Mouse (Mus musculus) forebrain, embryonic 12.5 days (tissue): ENCODE data around the gene Tpst2. TPM values are rescaled to one million over a fixed set of nuclear protein-coding genes. Genes with fewer than 3 reads are reported as not detected.

Experiments used
- ATAC-seq: fragments of 200-750 bp; cut with Nextera tagmentation; 2 replicates; pipeline ENCODE4 v1.8.0; 2017; ENCODE audit warnings: moderate TSS enrichment; ENCODE audit not compliant: low FRiP score
- H3K27ac ChIP-seq: fragments of 300-500 bp; sonication (generic); 2 replicates; pipeline ENCODE4 v1.5.1; 2016; ENCODE audit warnings: mild to moderate bottlenecking
- H3K27me3 ChIP-seq: fragments of 300-500 bp; sonication (generic); 2 replicates; pipeline ENCODE4 v1.6.1; 2016; ENCODE audit warnings: mild to moderate bottlenecking
- H3K36me3 ChIP-seq: fragments of 300-500 bp; sonication (generic); replicated peaks from 2 replicates; pipeline ENCODE4 v1.6.1; 2016; ENCODE audit warnings: mild to moderate bottlenecking
- H3K4me1 ChIP-seq: fragments of 300-500 bp; sonication (generic); 2 replicates; pipeline ENCODE4 v1.6.1; 2016
- H3K4me2 ChIP-seq: fragments of 300-500 bp; sonication (generic); 2 replicates; pipeline ENCODE4 v1.6.1; 2016; ENCODE audit warnings: mild to moderate bottlenecking, moderate library complexity
- H3K4me3 ChIP-seq: fragments of 300-500 bp; sonication (generic); replicated peaks from 2 replicates; pipeline ENCODE4 v1.5.1; 2016; ENCODE audit warnings: mild to moderate bottlenecking
- H3K9ac ChIP-seq: fragments of 300-500 bp; sonication (generic); 2 replicates; pipeline ENCODE4 v1.6.1; 2016; ENCODE audit warnings: mild to moderate bottlenecking
- H3K9me3 ChIP-seq: fragments of 300-500 bp; sonication (generic); 2 replicates; pipeline ENCODE4 v1.6.1; 2016
- WGBS: fragments of 180-500 bp; shearing (Covaris S2); methylation state at CpG from one replicate; pipeline ENCODE4 v1.1.7; 2016; 5-methylcytosine and 5-hydroxymethylcytosine counted together
- polyA plus RNA-seq: library from polyadenylated mRNA; unstranded; fragments of >200 nt; fragmentation: Nextera tagmentation; extraction: Ambion mirVana; gene quantifications from 2 replicates; pipeline ENCODE4 v1.2.1, GENCODE M21; 2016

Gene Tpst2
- polyA plus RNA-seq, 1 experiment from 2014 or later, result 27.1 TPM

DNA sequence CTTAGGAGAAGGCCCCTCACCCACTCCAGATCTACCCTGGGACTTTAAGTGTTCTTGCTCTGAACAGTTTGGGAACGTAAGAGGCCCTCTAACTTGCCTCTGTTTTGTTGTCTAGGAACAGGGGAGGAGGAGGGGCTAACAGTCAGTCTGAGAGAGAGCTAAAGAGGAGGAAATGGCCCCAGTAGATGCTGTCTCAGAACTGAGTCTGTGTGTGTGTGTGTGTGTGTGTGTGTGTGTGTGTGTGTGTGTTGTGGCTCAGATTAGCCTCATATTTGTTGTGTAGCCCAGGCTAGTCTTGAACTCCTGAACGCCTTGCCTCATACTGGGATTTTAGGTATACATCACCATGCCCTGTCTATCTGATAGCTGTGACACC, 10.1 kb downstream of the Tpst2 start:
- Histone ChIP-seq H3K4me1 (peaks cover 5% of the 10 kb centered on the region; the same call in 1 of the 2 replicates), H3K4me2 (no peak overlapping the region), H3K27ac (no peak overlapping the region), H3K27me3 (no peaks in the 10 kb centered on the region), H3K4me3 (no peak overlapping the region), H3K9ac (no peak overlapping the region), H3K9me3 (no peaks in the 10 kb centered on the region), H3K36me3 (no peaks in the 10 kb centered on the region)
- ATAC-seq, result no peak
- 84% methylated on average over 2 of the region's 2 CpGs for whole genome bisulfite sequencing

DNA sequence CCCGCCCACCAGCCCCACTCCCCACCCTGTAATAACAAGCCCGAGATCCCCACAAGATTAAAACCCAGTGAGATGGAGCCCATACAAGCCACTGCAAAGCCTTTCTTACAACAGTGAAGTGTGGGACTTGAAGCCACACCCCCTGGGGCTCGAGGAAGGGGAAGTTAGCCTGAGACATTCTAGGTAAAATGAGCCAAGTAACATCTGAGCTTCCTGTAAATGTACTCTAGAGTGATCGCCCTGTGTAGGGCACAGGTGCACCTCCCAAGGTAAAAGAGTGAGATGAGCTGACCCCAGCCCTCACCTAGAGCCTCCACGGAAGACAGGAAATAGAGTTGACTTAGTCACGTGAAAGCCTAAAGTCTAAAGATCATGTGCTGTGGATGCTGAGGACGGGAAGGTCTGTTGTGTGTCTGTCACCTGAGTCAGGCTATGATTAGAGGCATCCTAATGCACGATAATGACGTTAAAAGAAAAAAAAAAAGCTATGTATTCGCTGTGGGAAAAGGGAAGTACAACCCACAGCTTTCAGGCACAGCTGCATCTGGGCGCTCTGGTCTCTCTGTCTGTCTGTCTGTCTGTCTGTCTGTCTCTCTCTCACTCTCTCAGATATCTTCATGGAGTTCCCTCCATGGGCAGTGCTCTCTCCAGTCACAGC, 10.6 kb downstream of the Tpst2 start:
- Histone ChIP-seq H3K27ac (no peak overlapping the region), H3K4me1 (0 out of 2 replicates have a peak, but pooled peaks cover under 1% of the 10 kb centered on the region)

DNA sequence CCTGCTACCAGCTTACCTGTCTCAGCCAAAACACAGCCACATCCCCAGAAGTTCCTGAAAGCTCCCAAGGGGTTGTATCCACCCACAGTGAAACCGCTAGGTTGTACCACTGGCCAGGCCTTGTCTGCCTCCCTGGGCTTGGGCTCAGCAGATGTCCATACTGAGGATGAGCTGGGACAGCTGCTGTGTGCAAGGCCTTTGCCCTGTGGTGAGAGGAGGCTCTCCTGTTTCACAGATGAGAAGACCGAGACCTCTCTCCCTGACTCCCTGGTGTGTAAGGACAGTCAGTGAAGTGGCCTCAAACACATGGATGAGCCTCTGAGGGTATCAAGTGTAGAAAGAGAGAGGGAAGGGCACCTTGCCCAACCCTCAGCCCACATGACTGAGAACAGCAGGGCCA, 11.2 kb downstream of the Tpst2 start:
- no peaks in the 10 kb centered on the region for H3K4me1 ChIP-seq
- ATAC-seq, result no peak
- no peak overlapping the region for H3K4me2 ChIP-seq
- 90% methylated on average over 2 of the region's 2 CpGs for WGBS
- H3K27me3 ChIP-seq, result no peaks in the 10 kb centered on the region
- no peaks in the 10 kb centered on the region for H3K36me3 ChIP-seq
- no peak overlapping the region for H3K9ac ChIP-seq
- no peak overlapping the region for H3K27ac ChIP-seq
- H3K4me3 ChIP-seq, result no peak overlapping the region
- no peaks in the 10 kb centered on the region for H3K9me3 ChIP-seq

More for the DNA sequence above, 10.6 kb downstream of the Tpst2 start:
- no peak overlapping the region for H3K4me2 ChIP-seq
- H3K4me3 ChIP-seq, result no peak overlapping the region
- WGBS, result 79% methylated on average over 11 of the region's 11 CpGs
- no peaks in the 10 kb centered on the region for H3K9me3 ChIP-seq
- H3K36me3 ChIP-seq, result no peaks in the 10 kb centered on the region
- H3K9ac ChIP-seq, result no peak overlapping the region
- ATAC-seq, result no peak
- H3K27me3 ChIP-seq, result no peaks in the 10 kb centered on the region

DNA sequence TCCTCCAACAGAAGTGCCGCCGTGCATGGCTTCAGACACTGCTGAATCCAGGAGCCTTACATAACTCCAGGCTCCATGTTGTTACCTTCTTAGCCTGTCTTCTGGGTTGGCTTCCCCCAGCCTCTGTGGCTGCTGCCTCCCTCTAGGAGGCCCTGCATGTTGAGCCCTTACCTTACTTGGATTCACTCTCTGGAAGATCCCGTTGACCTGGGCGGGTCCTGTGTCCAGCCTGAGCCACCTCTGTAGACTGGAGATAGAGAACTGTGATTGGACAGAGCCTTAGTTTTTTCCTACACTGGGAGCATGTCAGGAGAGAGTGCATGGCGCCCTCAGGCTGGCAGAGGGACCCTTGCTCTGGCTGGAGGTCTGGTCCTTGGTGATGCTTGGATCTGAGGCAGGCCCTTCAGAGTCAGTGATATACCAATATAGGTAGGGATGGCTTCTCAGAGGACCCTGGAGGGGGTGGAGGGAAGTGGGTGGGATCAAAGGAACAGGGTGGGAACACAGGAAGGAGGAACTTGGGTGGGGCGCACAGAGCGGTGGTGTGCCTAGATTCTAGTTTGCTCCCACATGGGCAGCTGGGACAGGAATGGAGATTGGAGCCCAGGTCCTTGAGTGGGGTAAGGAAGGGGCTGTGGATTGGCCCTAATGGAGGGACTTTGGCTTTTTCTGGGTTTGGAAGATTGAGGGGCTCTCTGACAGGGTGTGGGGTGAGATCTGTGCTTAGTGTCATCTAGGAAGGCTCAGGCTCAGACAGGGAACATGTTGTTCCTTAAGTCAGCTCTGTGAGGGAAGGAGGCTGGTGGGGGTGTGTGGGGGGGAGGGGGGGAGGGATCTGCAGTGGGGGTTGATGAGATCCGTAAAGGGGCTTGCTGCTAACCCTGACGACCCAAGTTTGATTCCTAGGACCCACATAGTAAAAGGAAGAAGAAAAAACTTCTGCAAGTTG, 12.0 kb downstream of the Tpst2 start:
- 86% methylated on average over 9 of the region's 9 CpGs for WGBS
- no peak overlapping the region for H3K9ac ChIP-seq
- H3K4me1 ChIP-seq, result no peaks in the 10 kb centered on the region
- H3K4me3 ChIP-seq, result no peak overlapping the region
- ATAC-seq, result no peak
- no peaks in the 10 kb centered on the region for H3K36me3 ChIP-seq
- H3K27ac ChIP-seq, result no peak overlapping the region
- H3K4me2 ChIP-seq, result no peak overlapping the region
- no peaks in the 10 kb centered on the region for H3K27me3 ChIP-seq
- no peaks in the 10 kb centered on the region for H3K9me3 ChIP-seq

DNA sequence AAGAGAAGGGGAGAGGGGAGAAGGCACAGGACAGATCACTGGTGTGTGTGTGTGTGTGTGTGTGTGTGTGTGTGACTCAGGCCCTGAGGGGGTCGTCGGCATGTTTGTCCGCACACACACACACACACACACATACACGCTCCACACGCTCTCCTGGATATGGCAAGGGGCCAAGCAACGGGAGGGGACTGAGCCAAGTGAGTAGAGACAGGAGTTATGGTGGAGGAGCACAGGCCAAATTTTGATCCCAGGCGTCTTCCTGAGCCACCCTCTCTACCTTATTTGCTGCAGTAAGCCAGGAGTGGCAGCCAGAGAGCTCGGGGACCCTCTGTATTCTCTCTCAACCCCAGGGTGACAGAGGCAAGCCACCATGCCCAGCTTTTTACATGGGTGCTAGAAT, 12.7 kb downstream of the Tpst2 start:
- WGBS, result 70% methylated on average over 7 of the region's 8 CpGs
- Histone ChIP-seq H3K9ac (no peak overlapping the region), H3K36me3 (no peaks in the 10 kb centered on the region), H3K4me1 (0 out of 2 replicates have a peak, but pooled peaks cover 2% of the 10 kb centered on the region), H3K4me3 (no peak overlapping the region), H3K9me3 (no peaks in the 10 kb centered on the region), H3K27me3 (no peaks in the 10 kb centered on the region), H3K27ac (no peak overlapping the region), H3K4me2 (no peak overlapping the region)
- no peak for ATAC-seq

DNA sequence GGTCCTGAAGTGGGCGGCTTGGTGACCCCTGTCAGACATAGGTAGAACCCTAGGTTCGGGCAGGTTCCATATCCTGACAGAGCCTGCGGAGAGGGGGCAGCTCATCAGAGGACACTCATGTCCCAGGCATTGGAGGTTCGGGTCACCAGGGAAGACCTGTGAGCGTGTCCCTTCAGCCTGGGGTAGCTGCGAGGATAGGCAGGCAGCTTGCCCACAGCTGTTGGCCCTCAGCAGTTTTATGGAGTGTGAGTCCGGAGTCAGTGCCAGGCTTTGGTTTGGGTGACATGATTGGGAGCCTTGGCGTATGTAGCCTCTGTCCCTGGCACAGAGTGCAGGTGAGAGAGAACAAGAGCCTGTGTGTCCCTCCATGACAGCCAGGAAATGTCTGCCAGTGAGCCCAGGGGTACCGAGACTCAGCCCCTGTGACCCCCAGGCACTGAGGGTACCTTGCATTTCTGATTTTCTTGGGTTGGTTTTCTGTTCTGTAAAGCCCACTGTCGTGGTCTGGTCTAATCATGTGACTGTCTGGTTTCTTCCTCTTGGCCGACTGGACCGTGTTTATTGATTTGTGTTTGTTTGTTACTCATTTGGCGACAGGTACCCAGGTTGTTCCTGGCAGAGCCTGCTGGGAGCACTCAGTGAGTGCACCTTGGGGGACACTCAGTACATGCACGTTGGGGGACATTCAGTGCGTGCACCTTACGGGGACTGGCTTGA, 13.5 kb downstream of the Tpst2 start:
- Histone ChIP-seq H3K4me2 (no peak overlapping the region), H3K4me3 (no peak overlapping the region), H3K4me1 (peaks cover 9% of the 10 kb centered on the region), H3K9me3 (no peaks in the 10 kb centered on the region), H3K36me3 (no peaks in the 10 kb centered on the region), H3K9ac (no peak overlapping the region), H3K27me3 (no peaks in the 10 kb centered on the region), H3K27ac (0 out of 2 replicates have a peak overlapping the region, but pooled peaks have one; percentile 25)
- no peak for ATAC-seq
- 87% methylated on average over 16 of the region's 16 CpGs for WGBS

DNA sequence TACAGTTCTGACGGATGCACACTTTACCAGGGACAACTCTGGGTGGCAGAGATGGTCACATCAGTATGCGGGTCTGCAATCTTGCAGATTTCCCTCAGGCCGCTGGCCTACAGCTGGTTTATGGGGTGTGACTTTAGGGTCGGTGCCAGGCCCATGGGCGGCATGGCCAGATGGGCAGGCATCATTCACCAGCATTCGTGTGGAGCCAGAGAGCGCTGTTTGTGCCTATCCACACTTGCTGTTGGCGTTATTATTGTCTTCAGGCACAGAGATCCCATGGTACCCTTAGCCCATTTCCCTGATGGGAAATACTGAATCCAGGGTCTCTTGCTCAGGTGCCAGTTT, 14.0 kb downstream of the Tpst2 start:
- Histone ChIP-seq H3K27ac (0 out of 2 replicates have a peak overlapping the region, but pooled peaks have one; percentile 25), H3K27me3 (no peaks in the 10 kb centered on the region), H3K4me2 (no peak overlapping the region), H3K9ac (no peak overlapping the region), H3K4me3 (no peak overlapping the region), H3K9me3 (no peaks in the 10 kb centered on the region), H3K4me1 (peaks cover 14% of the 10 kb centered on the region), H3K36me3 (no peaks in the 10 kb centered on the region)
- no peak for ATAC-seq
- 94% methylated on average over 8 of the region's 8 CpGs for WGBS

DNA sequence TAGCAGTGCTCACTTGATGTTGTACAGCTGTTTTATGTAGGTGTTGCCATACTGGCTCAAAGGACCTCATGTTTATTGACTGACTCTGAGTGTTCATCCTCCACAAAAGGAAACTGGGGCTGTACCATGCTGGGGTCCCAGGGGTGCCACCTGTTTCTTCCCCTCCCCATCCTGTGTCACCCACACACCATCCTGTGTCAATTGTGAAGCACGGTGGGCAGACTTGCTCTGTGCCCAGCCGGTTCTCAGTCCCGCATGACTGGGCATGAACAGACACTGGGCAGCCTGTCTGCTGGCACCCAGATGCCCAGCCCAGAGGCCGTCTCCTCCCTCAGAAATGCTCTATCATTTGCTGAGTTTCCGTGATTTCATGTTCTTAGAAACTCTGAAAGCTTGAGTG, 15.4 kb downstream of the Tpst2 start:
- no peaks in the 10 kb centered on the region for H3K9me3 ChIP-seq
- no peak overlapping the region for H3K4me2 ChIP-seq
- no peak overlapping the region for H3K4me3 ChIP-seq
- no peak overlapping the region for H3K27ac ChIP-seq
- 93% methylated on average over 5 of the region's 5 CpGs for WGBS
- H3K27me3 ChIP-seq, result no peaks in the 10 kb centered on the region
- no peak for ATAC-seq
- H3K4me1 ChIP-seq, result peaks cover 17% of the 10 kb centered on the region
- H3K36me3 ChIP-seq, result no peaks in the 10 kb centered on the region
- no peak overlapping the region for H3K9ac ChIP-seq

DNA sequence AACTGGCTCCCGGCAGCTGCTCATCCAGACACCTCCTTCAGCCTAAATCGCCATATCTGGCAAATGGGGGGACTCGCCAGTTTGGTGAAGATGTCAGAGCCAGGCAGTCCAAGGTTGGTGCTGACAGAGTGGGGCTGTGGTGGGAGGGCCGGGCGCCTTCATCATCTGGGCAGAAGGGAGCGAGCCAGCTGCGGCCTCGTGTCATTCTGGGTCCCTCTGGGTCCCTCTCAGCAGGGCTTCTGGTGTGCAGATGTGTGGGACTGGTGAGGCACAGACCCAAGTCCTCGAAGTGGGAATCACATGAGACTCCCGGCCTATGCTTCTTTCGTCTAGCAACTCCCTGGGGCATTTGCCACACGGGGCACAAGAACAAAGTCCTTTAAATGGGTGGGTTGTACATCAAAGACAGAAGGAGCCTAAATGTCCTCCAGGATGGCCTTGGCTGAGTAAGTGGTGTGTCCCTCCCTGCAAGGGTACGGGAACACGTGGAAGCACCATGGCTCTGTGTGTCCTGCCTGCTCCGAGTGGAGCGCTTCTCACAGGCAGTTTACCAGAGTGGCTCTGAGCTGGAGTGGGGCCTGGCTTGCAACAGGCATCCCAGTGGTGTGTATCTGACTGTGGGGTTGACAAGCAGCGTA, 16.0 kb downstream of the Tpst2 start:
- no peak for ATAC-seq
- Histone ChIP-seq H3K4me2 (no peak overlapping the region), H3K36me3 (no peaks in the 10 kb centered on the region), H3K4me1 (peaks cover 17% of the 10 kb centered on the region), H3K9ac (no peak overlapping the region), H3K4me3 (no peak overlapping the region), H3K27ac (no peak overlapping the region), H3K27me3 (no peaks in the 10 kb centered on the region), H3K9me3 (no peaks in the 10 kb centered on the region)
- WGBS, result 88% methylated on average over 17 of the region's 17 CpGs

DNA sequence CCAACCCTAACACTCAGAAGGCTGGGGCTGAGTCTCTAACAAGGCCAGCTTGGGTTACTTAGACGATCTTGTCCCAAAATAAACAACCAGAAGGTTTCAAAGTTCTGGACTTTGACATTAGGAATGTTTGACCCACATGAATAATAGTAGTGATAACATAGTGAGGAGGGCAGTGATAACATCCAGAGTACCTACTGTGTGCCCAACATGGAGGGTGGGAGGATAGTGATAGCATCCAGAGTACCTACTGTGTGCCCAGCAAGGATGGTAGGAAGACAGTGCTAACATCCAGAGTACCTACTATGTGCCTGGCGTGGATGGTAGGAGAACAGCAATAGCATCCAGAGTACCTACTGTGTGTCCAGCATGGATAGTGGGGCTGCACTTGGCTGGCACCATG, 17.3 kb downstream of the Tpst2 start:
- no peaks in the 10 kb centered on the region for H3K9me3 ChIP-seq
- H3K27me3 ChIP-seq, result no peaks in the 10 kb centered on the region
- peaks cover 17% of the 10 kb centered on the region for H3K4me1 ChIP-seq
- no peaks in the 10 kb centered on the region for H3K36me3 ChIP-seq
- H3K4me3 ChIP-seq, result no peak overlapping the region
- H3K4me2 ChIP-seq, result no peak overlapping the region
- no peak for ATAC-seq
- H3K27ac ChIP-seq, result no peak overlapping the region
- H3K9ac ChIP-seq, result no peak overlapping the region
- WGBS, result 84% methylated on average over 2 of the region's 2 CpGs

DNA sequence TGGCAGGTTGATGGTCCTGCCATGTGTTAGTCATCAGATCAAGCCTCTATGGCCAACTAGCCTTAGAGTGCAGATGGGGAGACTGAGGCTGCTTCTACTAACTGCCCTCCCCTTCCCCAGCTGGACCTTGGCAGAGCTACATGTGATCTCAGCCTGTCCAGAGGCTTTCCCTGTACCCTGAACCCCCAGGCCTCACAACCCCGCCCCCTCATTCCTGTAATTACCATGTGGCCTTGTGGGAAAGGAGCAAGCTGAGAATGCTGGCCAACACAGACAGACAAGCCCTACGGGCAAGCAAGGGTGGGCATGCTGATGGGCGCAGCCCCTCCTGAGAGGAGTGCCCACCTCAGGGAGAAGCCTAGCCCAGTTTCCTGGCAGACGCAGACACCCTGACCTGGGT, 18.2 kb downstream of the Tpst2 start:
- ATAC-seq, result no peak
- Histone ChIP-seq H3K27ac (no peak overlapping the region), H3K36me3 (no peaks in the 10 kb centered on the region), H3K4me2 (no peak overlapping the region), H3K4me3 (no peak overlapping the region), H3K9me3 (no peaks in the 10 kb centered on the region), H3K9ac (no peak overlapping the region), H3K27me3 (no peaks in the 10 kb centered on the region), H3K4me1 (peaks cover 17% of the 10 kb centered on the region)
- 71% methylated on average over 4 of the region's 4 CpGs for WGBS

DNA sequence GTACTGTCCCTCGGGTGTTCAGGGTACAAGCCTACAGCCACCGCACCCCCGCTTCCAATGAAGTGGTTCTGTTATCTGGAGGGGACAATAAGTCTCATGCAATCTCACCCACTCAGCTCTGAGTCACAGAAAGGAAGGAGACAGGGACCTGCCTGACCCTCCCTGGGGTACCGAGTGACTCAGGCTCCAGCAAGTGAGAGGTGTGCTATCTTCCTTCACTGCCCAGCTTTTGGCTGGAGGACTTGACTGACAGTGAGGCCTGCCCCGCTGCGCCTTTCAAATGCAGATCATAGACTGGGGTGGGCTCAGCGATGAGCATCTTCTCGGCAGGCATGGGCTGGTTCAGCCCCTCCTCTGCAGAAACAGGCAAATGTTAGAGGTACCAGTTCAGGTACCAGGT, 18.7 kb downstream of the Tpst2 start:
- H3K27me3 ChIP-seq, result no peaks in the 10 kb centered on the region
- no peak overlapping the region for H3K9ac ChIP-seq
- H3K36me3 ChIP-seq, result no peaks in the 10 kb centered on the region
- WGBS, result 38% methylated on average over 8 of the region's 8 CpGs
- H3K27ac ChIP-seq, result no peak overlapping the region
- H3K9me3 ChIP-seq, result no peaks in the 10 kb centered on the region
- H3K4me1 ChIP-seq, result peaks cover 17% of the 10 kb centered on the region
- H3K4me3 ChIP-seq, result no peak overlapping the region
- no peak overlapping the region for H3K4me2 ChIP-seq
- ATAC-seq, result no peak
